Mouse (Mus musculus): ENCODE measurements around the gene Arhgap44. TPM values are rescaled to one million over a fixed set of nuclear protein-coding genes. Genes with fewer than 3 reads are reported as not detected.

Arhgap44 gene
- polyA plus RNA-seq, 1 experiment = 8.4 TPM

DNA sequence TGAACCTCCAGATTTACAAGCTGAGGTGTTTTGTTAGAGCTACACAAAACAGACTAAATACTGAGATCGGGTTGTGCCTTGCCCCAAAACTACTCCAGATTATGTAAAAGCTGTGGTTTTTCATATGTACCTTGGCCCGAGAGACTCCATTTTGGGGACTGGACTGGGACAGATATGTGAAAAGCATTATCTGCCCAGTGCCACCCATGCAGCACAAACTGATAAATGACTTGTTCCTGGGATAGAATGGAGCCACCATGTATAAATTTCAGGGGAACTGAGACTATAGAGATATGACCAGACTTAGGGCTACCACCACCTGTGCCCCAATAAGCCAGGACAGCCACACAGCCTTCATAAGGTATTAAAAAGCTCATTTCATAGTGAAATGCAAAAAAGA lies 200.1 kb downstream of the Arhgap44 start:
- no peaks in the 10 kb centered on the region for H3K4me1 ChIP-seq (ENCODE audit: control insufficient read depth, insufficient read depth, low read length)
- TF ChIP-seq POLR2A (IDR thresholded peaks at IDR 0.05; ENCODE audit: low read depth, low read length) = no peak
- TF ChIP-seq CTCF (IDR thresholded peaks at IDR 0.05; ENCODE audit: borderline replicate concordance, insufficient read depth, low read length) = no peak
- H3K4me3 ChIP-seq (ENCODE audit: insufficient read depth, low read length) = no peak overlapping the region
- H3K27ac ChIP-seq (ENCODE audit: insufficient read depth, low read length) = no peak overlapping the region

DNA sequence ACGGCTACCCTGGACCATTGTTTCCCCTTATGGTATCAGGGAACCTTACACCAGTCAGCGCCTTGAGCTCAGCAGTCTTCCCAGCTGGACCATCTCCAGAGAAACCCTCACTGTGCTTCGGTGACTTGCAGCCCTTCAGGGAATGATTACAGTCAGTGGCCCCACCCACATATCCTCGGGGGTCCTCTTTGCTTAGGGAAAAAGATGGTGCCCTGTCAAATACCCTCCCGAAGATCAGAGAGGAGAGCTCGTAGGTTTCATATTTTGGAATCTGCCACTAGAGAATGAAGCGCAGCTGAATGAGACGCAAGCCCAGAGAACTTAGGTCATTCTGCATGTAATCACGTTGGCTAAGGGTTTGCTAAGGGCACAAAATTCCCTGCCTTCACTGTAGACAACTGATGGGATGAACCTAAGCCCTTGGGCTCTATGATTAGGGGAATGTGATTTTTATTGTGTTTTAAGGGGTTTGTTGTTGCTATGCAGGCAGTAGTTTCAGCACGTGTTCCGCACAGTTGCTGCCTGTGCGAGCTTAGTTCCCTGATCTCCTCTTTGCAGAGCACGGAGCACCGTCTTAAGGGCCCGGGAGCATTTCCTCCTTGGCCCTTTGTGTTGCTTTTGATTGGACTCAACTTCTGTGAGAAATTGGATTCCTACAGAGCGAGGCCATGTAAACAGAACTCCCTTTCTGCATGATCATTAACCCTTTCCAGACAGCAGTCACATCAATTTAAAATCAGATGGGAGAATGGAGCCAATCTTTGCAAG lies 205.6 kb downstream of the Arhgap44 start:
- Histone ChIP-seq H3K27ac (ENCODE audit: insufficient read depth, low read length) (no peak overlapping the region), H3K4me3 (ENCODE audit: insufficient read depth, low read length) (no peak overlapping the region), H3K4me1 (ENCODE audit: control insufficient read depth, insufficient read depth, low read length) (no peaks in the 10 kb centered on the region)
- no peak for TF ChIP-seq CTCF (IDR thresholded peaks at IDR 0.05; ENCODE audit: borderline replicate concordance, insufficient read depth, low read length)
- TF ChIP-seq POLR2A (IDR thresholded peaks at IDR 0.05; ENCODE audit: low read depth, low read length) = no peak

Other genes with a start within 250 kb of the Arhgap44 start
- gene Elac2, start 183.9 kb downstream of the Arhgap44 start, polyA plus RNA-seq (2011; ENCODE audit: insufficient read length, low read depth, missing spikeins) = 13.9 and 19.5 TPM in 2 replicates
- gene 1700086D15Rik, start 3.1 kb downstream of the Arhgap44 start, polyA plus RNA-seq (2011; ENCODE audit: insufficient read length, low read depth, missing spikeins) = not detected in 2 replicates
- 0.79 and 1.1 TPM in 2 replicates for gene Myocd, start 107.0 kb upstream of the Arhgap44 start, polyA plus RNA-seq (2011; ENCODE audit: insufficient read length, low read depth, missing spikeins)

Measured in embryonic fibroblast, embryonic 13.5 days (primary cell).